Mouse (Mus musculus) ES-Bruce4 (cell line): ENCODE results near the gene Cks2.

Experiments
- CTCF ChIP-seq: IDR thresholded peaks from one replicate; pipeline ENCODE4 v1.8.1; 2011; ENCODE audit warnings: low read depth, low read length
- EP300 ChIP-seq: IDR thresholded peaks from 2 replicates; pipeline ENCODE4 v1.6.1; 2011; ENCODE audit warnings: low read depth, low read length; ENCODE audit not compliant: insufficient read depth
- POLR2A ChIP-seq: IDR thresholded peaks from one replicate; pipeline ENCODE4 v1.8.1; 2011; ENCODE audit warnings: low read length; ENCODE audit not compliant: insufficient read depth

DNA sequence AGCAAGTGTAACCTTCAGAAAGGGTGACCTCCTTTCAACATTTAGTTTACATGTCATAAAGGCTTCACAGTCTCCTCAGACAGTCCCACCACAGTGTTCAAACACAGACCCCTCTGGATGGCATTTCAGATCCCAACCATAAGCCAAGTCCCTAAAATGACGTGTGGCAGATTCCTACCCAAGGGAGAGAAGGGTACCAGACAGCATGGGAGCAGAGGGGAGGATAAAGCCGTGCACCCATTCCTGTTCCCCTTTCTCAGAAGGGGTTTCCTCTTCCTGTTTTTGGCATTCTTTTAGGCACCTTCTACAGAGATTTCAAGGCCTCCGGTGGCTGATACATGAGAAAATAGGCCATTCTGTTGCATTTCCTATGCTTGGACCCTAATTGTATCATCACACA, 13.1 kb downstream of the Cks2 start:
- TF ChIP-seq CTCF, result no peak
- no peak for TF ChIP-seq EP300
- TF ChIP-seq POLR2A, result no peak
